Mouse (Mus musculus) v-Abl transformed pro-B cells (cell line): ENCODE measurements around the gene Map1lc3b.

ENCODE experiments used
- in situ Hi-C, 2 experiments: fragments of 400-800 bp; cut with MboI; formaldehyde crosslinking; loops; one replicate each; pipeline ENCODE4 v1.15.1; 2025; ENCODE audit not compliant: unreplicated experiment in 2 of 2

The Map1lc3b gene

DNA sequence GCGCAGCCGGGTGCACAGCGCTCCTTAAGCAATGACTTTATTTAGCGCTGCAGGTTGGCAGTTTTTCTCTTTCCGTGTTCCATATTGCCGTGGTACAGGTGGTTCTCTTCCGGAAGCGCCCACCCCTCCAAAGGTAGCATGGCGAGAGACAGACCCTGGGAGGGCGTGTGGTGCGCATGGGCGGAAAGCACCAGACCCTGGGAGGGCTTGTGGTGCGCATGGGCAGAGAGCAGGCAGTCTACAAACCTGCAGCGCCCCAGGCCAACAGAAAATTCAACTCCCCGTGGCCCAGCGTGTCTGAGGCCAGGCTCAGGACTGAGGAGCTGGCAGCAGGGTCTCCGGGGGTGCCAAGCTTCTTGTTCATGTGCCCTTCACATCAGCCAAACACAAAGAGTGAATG is 19.4 kb upstream of the Map1lc3b start:
- in situ Hi-C loops, result no loop called here

DNA sequence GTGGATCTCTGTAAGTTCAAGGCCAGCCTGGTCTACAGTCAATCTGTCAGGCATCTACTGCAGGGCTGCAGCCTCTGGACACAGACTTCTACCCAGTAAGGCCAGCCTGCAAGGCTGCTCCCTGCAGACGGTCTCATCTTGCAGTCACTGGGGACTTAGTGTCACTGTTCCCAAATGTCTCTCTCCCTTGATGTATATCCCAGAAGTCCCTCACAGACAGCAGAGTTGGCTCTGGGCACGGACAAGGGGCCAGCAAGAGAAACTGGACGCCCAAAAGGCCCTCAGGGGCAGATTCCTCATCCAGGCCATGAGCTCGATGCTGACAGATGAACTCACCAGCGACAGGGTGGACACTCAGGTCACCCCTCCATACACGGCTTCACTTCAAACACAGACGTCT is 18.0 kb upstream of the Map1lc3b start:
- in situ Hi-C loops, result no loop called here

DNA sequence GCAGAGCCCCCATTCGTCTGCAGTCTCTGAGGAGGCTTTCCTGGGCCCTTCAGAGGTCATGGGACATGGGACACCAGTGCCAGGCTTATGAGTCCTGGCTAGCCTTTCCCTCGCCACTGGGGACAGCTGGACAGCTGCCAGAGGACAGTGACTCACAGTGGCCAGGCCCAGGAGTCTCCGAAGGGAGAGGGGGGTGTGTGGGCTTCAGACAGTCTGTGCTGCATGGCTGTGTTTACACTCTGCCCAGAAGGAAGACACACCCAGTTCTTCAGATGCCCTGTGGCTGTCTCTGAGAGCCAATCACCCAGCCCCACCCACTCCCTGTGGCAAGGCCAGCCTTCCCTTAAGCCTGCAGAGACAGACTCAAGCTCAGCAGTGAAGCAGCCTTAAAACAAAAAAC is 16.9 kb upstream of the Map1lc3b start:
- in situ Hi-C loops, result no loop called here

DNA sequence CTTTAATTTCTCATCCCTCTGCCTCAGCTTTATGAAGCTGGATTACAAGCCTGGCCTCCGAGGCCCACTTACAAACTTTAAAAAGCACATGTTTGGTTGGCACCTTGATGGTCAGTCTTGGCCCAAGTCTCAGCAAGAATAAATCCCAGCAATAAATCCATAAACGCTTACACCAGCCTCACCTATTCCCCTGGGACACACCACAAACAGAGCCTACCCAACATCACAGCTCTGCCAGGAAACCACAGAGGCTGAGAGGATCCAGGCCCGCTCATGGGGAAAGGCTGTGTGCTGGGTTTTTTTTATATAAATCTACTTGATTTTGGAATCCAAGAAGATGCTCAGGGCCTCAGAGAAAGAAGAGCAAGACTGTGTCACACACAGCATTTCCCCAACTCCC is 14.5 kb upstream of the Map1lc3b start:
- in situ Hi-C loops, result loop anchor here (25.0 kb wide), 3 partner anchors 262 to 888 kb away; partner anchors contain the start of genes Banp (in 2 of the 2), Car5a (in 2 of the 2) and Klhdc4 (in 1 of the 2)

DNA sequence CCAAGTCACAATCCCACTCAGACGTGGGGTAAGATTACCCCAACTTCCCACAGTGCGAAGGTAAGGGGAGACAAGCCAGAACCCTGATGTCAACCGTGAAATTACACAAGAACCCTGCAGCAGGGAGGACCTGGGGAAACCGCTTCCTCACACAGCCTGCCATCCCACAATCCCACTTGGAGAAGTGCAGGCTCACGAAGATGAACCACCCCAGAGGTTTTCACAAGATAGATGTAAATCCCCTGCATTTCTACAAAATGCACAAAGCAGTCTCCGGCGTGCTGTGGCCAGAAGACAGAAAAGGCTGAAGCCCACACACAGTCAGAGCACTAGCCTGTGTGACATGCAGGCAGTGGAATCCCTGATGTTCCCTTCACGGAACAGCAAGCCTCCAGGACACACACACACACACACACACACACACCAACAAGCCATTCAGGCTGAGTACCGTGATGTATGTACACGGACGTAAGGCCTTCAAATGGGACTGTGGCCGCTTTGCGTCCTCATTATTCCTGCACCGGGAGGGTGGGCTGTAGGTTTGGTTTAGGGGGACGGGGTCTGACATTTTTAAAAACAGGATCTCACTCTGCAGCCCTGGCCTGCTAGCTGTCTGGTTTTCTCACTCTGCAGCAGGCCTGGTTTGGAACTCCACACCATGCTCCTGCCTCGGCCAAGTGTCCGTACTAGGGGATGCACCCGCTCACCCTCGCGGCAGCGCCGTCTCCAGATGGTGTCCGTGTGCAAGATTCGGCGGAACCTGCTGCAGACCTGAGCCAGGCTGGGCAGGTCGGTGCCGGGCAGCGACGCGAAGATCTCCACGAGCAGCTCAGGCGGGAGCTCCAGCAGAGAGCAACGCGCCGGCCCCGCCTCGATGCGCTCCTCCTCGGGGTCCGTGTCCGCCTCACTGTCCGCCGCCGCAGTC is 12.1 kb upstream of the Map1lc3b start:
- in situ Hi-C loops, result loop anchor here (25.0 kb wide), 3 partner anchors 259 to 891 kb away; partner anchors contain the start of genes Banp (in 2 of the 2), Car5a (in 2 of the 2) and Klhdc4 (in 1 of the 2)

DNA sequence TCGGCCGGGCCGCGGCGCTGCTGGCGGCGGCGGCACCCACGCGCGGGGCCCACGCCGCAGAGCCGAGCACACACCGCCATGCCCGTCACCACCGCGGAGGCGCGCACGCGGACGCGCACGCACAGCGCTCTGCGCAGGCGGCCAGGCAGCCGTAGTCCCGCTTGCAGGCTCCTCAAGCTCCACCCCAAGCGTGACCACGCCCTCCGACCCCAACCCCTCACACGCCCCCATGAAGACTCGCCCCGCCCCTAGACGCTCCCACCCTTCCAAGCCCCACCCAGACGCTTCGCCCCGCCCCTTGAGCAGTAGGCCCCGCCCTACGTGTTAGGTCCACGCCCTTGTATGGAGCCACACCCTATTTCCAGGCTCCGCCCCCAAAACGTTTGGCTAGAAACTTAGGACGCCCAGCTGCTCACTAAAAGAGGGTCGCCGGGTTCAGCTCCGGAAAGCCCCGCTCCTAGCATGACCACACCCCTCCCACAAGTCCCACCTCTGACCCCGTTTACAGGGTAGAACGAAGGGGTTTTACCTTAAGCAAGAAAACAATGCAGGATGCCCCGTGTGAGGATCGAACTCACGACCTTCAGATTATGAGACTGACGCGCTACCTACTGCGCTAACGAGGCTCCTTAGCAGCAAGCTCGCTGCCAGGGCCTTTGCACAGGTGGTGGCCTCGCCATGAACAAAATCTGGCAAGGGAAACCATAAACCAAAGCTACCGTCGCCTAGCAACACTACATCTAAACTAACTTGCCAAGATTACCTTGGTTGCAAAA is 11.3 kb upstream of the Map1lc3b start, which contains the start of gene Fbxo31:
Fbxo31 (minus strand) TSS at position 131 of the 776 bp plus-strand sequence.
- in situ Hi-C loops, result loop anchor here (25.0 kb wide), 3 partner anchors 258 to 892 kb away; partner anchors contain the start of genes Banp (in 2 of the 2), Car5a (in 2 of the 2) and Klhdc4 (in 1 of the 2)

DNA sequence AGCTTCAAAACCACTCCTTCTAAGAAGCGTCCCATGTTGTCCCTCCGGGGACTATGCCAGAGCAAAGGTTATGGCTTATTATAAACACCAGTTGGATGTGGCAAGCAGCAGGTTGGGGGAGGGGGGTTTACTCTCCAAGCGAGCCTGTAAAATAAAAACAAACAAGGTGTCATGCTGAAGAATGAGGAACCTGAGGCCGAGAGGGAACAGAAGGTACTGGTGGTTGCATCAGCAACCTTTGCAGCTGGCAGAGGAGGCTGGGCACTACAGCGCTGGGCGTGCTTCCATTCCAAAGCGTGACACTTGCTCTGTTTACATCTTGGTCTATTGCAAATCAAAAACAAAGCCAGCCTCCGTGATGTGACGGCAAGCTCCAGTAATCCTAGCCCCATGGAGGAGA is 9.7 kb upstream of the Map1lc3b start:
- in situ Hi-C loops, result loop anchor here (10.0 to 25.0 kb wide), 4 partner anchors 257 to 906 kb away; partner anchors contain the start of genes Banp (in 2 of the 2), Car5a (in 2 of the 2) and Klhdc4 (in 1 of the 2)

DNA sequence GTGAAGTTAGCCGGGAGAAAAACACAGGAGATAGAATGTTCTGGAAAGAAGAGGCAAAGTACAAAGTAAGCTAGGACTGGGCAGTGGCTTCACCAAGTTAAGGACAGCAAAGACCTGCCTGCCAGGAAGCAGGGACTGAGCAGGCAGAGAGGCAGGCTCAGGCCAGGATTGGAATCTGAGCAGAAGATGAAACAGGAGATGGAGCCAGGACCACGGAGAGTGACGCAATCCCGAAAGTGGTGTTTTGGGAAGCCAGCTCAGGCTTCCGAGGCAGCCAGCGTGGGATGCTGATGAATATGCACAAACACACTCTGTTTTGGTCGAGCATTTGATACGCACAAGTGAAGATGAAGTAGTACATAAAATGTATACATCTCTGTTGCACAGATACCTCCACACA is 6.5 kb upstream of the Map1lc3b start:
- in situ Hi-C loops, result loop anchor here (10.0 to 25.0 kb wide), 4 partner anchors 254 to 909 kb away; partner anchors contain the start of genes Banp (in 2 of the 2), Car5a (in 2 of the 2) and Klhdc4 (in 1 of the 2)

DNA sequence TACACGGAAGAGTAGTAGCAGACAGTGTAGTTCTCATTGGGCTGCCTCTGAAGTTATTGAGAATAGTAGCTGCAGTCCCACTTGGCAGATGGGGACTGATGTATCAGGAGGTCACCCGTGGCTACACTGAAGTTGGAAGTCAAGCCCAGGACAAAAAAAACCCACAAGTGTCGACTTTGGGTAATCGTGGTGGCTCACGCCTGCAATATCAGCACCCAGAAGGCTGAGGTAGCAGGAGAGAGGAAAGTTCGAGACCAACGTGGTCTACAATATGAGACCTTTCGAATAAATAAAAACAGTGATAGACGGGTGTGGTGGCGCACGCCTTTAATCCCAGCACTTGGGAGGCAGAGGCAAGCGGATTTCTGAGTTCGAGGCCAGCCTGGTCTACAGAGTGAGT is 5.4 kb upstream of the Map1lc3b start:
- in situ Hi-C loops, result loop anchor here (5.0 to 25.0 kb wide), 5 partner anchors 253 to 910 kb away; partner anchors contain the start of genes Banp (in 2 of the 2), Car5a (in 2 of the 2) and Klhdc4 (in 1 of the 2)

DNA sequence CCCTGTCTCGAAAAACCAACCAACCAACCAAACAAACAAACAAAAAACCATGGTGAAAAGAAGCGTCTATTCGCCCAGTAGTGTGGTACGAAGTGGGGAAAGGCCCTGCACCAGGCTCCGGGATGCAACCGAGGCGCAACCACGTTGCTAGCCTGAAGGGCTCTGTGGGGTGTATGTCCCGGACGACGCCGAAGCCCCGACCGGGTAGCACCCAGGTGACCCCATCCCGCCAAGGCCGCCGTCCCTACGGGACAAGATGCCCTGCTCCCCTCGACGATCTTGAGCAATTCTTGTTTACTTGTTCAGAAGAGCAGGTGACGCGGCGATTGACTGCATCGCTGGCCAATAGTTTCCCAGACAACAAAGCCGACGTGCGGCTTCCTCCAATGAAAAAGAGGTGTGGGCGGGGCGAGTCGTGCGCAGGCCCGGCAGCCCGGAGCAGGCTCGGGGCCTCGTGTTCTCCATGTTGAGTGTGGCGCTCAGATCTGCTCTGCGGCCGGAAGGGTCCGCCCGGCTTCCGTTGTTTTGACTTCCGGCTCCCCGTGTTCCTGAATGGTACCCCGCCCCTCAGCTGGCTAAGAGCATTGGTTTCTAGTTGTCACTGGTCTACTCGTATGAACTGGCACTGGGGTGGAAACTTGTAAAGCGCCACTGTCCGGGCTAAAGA is 4.9 kb upstream of the Map1lc3b start:
- in situ Hi-C loops, result loop anchor here (5.0 to 25.0 kb wide), 5 partner anchors 252 to 910 kb away; partner anchors contain the start of genes Banp (in 2 of the 2), Car5a (in 2 of the 2) and Klhdc4 (in 1 of the 2)

DNA sequence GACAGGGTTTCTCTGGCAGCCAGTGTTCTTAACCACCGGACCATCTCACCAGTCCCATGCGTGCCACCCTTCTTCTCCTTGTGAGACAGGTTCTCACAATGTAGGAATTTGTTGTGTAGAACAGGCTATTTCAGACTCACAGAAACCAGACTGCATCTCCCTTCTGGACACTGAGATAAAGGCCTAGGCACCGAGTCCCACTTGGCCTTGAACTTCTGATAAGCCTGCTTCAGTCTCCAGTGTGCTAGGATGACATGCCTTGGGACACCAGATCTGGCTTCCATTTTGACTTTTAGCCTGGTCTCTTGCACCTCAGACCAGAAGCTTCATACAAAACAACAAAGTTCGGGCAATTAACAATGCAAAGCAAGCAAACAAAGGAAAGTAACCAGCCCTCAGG is 1.4 kb upstream of the Map1lc3b start:
- in situ Hi-C loops, result loop anchor here (5.0 to 25.0 kb wide), 5 partner anchors 249 to 914 kb away; partner anchors contain the start of genes Banp (in 2 of the 2), Car5a (in 2 of the 2) and Klhdc4 (in 1 of the 2)

DNA sequence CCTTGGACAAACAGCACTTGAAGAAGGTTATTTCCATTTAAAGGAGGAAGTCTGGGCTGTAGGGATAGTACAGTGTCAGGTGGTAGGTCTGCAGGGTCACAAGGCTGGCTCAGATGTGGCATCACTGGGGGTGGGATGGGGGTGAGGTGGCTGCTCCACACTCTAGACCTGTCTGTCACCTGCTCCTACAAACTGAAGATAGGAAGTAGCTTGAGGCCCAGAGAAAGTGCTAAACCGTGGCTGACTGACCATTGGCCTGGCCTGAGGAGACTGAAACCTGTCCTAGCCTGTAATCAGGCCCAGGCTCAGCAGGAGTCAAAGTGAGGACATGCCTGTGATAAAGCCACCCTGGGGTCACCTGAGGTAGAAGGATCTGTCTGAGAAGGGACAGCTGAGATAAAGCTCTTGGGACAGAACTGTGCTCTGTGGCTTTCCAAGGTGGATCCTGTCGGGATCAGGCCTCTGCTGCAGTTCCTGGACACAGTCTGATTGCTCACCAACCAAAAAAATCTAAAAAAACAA is 895 bp upstream of the Map1lc3b start:
- in situ Hi-C loops, result loop anchor here (5.0 to 25.0 kb wide), 5 partner anchors 248 to 914 kb away; partner anchors contain the start of genes Banp (in 2 of the 2), Car5a (in 2 of the 2) and Klhdc4 (in 1 of the 2)

DNA sequence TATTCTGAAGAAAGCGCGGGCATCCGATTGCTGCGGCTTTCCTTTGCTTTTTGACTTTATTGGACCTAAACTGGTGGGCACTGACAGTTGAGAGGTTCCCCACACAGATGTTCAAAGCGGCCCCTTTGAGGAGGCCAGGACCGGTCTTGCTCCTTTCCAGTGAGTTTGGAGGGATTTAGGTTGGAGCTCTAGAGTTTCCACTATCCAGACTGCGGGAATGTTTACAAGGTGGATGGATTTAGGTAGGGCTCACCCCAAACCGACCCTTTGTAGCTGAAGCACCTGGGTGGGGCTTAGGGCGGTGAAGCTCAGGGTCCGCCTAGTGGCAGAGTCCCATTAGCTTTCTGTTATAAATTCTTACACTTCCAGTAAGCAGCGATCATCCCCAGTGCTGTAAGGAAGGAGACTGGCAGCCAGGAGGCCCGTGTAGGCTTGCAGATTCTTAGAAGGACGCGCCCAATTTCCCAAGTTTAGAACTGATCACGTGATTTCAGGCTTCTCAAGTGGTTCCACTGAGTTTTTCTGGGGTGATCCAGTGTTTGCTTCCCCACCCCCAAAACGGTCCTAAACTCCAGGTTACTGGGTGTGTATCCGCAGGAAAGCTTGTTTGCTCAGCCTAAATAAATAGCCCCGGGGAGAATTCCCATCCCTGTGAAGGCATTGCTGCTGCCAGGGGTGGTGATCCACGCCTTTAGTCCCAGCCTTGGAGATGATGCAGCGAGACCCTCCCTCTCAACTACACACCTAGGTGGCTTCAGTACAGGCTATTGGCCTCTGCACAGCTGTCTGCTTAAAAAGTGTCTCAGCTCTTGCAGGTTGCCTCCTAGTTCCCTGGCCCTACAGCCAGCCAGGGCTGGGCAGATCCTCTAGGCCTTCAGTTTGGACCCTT is 1.3 kb downstream of the Map1lc3b start:
- in situ Hi-C loops, result loop anchor here (5.0 to 25.0 kb wide), 4 partner anchors 44 to 904 kb away; partner anchors contain the start of genes Banp (in 2 of the 2), Car5a (in 2 of the 2) and Klhdc4 (in 1 of the 2)

DNA sequence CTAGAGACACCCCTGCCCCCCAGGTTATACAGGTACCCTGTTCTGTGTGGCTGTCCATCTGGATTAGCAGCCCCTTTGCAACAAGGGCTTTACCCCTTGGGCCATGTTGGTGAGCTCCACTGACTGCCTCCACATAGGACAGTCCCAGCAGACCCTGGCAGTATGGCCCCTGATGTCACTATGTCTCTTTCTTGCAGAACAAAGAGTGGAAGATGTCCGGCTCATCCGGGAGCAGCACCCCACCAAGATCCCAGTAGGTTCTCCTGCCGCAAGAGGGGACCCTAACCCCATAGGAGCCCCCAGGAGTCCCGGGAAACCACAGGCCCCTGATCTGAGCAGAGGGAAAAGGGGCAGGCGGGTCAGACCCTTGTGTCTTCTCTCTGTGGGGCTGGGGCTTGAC is 3.1 kb downstream of the Map1lc3b start:
- in situ Hi-C loops, result loop anchor here (5.0 to 25.0 kb wide), 4 partner anchors 46 to 906 kb away; partner anchors contain the start of genes Banp (in 2 of the 2), Car5a (in 2 of the 2) and Klhdc4 (in 1 of the 2)

DNA sequence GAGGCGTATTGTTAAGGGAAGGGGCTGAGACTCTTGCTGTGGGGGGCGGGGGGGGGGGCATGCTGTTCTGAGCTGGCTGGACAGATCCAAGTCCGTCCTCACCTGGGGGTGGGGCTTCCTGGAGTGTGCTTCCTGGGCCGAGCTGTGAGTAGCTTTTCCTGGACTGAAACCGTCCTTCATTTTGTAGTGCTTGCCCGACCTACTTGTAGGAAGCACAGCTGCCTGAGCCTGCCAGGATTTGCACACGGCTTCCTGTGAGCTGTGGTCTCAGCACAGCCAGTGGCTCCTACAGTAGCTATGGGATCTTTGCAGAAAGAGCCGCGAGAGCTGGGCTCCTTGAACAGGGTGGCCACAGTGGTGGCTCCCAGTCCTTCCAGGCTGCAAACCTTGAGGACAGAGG is 3.8 kb downstream of the Map1lc3b start:
- in situ Hi-C loops, result loop anchor here (5.0 to 25.0 kb wide), 4 partner anchors 47 to 907 kb away; partner anchors contain the start of genes Banp (in 2 of the 2), Car5a (in 2 of the 2) and Klhdc4 (in 1 of the 2)

DNA sequence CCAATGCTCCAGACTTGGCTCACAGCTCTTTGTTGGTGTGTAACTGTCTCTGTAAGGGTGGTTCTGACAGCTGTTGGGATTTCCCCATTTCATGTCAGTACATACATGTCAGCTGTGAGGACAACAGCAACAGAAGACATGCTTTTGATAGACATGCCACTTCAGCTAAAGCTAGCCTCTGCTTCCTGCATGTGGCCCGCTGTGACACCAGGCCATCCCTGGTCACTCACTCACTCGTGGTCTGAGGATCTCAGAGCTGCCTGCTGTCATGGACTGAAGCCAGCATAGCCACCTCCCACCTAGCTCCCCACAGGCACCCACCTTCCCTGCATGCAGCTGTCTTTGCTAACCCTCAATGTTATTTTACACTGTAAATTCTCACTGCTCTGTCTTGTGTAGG is 7.3 kb downstream of the Map1lc3b start:
- in situ Hi-C loops, result loop anchor here (25.0 kb wide), 3 partner anchors 240 to 910 kb away; partner anchors contain the start of genes Banp (in 2 of the 2), Car5a (in 2 of the 2) and Klhdc4 (in 1 of the 2)

DNA sequence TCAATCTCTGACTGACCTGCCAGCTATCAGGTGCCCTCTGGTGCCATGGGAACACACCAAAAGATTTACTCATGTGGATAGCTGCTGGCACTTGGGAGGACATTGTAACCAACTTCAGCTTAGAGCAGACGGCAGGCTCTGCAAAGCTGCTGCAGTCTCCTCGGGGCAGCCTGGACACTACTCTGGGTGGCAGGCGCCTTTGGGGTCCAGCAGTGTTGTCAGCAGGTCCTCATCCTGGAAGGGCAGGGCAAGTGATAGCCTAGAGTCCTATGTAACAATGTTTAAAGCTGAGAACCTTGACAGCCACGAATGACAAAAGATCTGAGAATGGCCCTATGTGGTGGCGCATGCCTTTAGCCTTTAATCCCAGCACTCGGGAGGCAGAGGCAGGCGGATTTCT is 8.0 kb downstream of the Map1lc3b start:
- in situ Hi-C loops, result loop anchor here (25.0 kb wide), 3 partner anchors 239 to 911 kb away; partner anchors contain the start of genes Banp (in 2 of the 2), Car5a (in 2 of the 2) and Klhdc4 (in 1 of the 2)
